Mouse (Mus musculus): ENCODE measurements at regions not wholly inside any gene's neighbourhood (a gene's known extent, or its start where the extent isn't known, plus 50 kb on each side); places are given as distances from the start of the nearest gene placed in this dataset.

DNA sequence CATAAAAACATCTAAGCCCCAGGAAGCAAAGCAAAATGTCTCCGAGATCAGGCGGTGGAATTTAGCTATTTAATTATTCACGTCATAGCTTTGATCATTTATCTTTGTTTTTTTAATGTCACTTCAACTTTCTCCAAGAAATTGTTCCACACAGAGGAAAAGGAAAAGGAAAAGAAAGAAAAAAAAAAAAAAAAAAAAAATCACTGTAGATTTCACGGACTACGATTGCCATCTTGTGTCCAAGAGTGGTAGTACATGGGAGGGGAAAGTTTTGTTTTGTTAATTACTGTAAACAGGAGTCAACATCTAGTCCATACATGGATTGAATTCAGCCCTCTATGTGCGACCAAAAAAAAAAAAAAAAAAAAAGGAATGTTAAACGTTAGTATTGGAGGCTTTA is 114.4 kb upstream of the Usp25 start:
- peak overlapping the region; percentile 25; the same call in 1 of the 2 replicates for H3K4me2 ChIP-seq (ENCODE audit: low read depth, low read length)
- TF ChIP-seq EP300 (IDR thresholded peaks at IDR 0.05; ENCODE audit: low read depth) (no peak), CTCF (IDR thresholded peaks at IDR 0.05; ENCODE audit: low read depth) (peak; percentile 64)
- DNase-seq (ENCODE audit: low spot score): no peak
- 10% methylated on average over 7 of the region's 7 CpGs for WGBS
- no peak overlapping the region for H3K4me3 ChIP-seq (ENCODE audit: low read depth, low read length)
- H3K9ac ChIP-seq (replicated peaks; ENCODE audit: low read depth, low read length): no peak overlapping the region
- no peaks in the 10 kb centered on the region for H3K36me3 ChIP-seq (replicated peaks; ENCODE audit: control insufficient read depth, insufficient read depth, low read length)
- no peak for ATAC-seq (ENCODE audit: insufficient read depth, low read depth)
- H3K4me1 ChIP-seq (ENCODE audit: control insufficient read depth, insufficient read depth): no peaks in the 10 kb centered on the region
- no peaks in the 10 kb centered on the region for H3K27me3 ChIP-seq (ENCODE audit: control insufficient read depth, insufficient read depth, low read length)
- no peaks in the 10 kb centered on the region for H3K9me3 ChIP-seq (replicated peaks; ENCODE audit: control insufficient read depth, low read length)
- no peak overlapping the region for H3K27ac ChIP-seq (ENCODE audit: low read depth)

DNA sequence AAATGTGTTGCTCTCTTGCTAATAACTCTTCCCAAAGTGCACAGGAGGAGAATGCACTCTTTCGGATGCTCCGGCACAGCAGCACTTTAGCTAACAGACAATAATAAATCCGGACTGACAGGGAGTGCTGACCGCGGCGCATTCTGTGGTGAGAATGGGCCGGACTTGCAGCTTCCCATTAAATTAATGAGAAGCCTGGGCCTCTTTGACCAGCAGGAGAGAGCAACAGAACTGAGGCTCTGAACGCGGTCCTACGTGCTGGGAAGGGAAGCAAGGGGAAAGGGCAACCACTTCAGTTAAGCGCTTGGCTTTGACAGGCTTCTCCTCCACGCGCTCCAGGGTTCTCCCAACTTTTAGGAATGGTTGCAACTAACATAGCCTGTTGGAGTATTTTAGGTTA is 117.2 kb upstream of the Usp25 start:
- Histone ChIP-seq H3K4me3 (ENCODE audit: low read depth, low read length) (no peak overlapping the region), H3K36me3 (replicated peaks; ENCODE audit: control insufficient read depth, insufficient read depth, low read length) (no peaks in the 10 kb centered on the region), H3K9me3 (replicated peaks; ENCODE audit: control insufficient read depth, low read length) (no peaks in the 10 kb centered on the region), H3K4me2 (ENCODE audit: low read depth, low read length) (no peak overlapping the region), H3K9ac (replicated peaks; ENCODE audit: low read depth, low read length) (no peak overlapping the region), H3K27ac (ENCODE audit: low read depth) (no peak overlapping the region), H3K27me3 (ENCODE audit: control insufficient read depth, insufficient read depth, low read length) (no peaks in the 10 kb centered on the region), H3K4me1 (ENCODE audit: control insufficient read depth, insufficient read depth) (no peaks in the 10 kb centered on the region)
- TF ChIP-seq CTCF (IDR thresholded peaks at IDR 0.05; ENCODE audit: low read depth) (no peak), EP300 (IDR thresholded peaks at IDR 0.05; ENCODE audit: low read depth) (no peak)
- WGBS: 43% methylated on average over 13 of the region's 13 CpGs
- no peak for ATAC-seq (ENCODE audit: insufficient read depth, low read depth)
- no peak for DNase-seq (ENCODE audit: low spot score)

DNA sequence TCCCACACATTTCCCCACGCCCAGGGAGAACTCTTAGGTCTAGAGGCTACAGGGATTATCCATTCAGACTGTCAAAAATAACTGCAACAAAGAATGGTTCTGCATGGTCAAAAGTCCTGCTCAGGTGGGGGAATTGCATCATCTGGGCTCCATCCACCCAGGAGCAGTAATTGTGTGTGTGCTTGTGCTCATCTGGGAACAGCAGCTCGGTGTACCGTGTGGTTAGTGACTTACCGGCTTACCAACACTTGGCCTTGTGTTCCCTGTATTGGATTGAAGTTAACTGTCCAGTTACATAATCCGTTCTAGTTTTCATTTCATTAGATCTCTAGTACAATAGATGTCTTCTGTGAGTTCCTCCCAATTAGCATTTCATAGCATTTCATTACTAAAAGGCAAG is 117.7 kb upstream of the Usp25 start:
- H3K9ac ChIP-seq (replicated peaks; ENCODE audit: low read depth, low read length): no peak overlapping the region
- H3K9me3 ChIP-seq (replicated peaks; ENCODE audit: control insufficient read depth, low read length): no peaks in the 10 kb centered on the region
- no peak overlapping the region for H3K27ac ChIP-seq (ENCODE audit: low read depth)
- no peaks in the 10 kb centered on the region for H3K36me3 ChIP-seq (replicated peaks; ENCODE audit: control insufficient read depth, insufficient read depth, low read length)
- WGBS: 81% methylated on average over 5 of the region's 5 CpGs
- H3K4me2 ChIP-seq (ENCODE audit: low read depth, low read length): no peak overlapping the region
- no peak overlapping the region for H3K4me3 ChIP-seq (ENCODE audit: low read depth, low read length)
- H3K27me3 ChIP-seq (ENCODE audit: control insufficient read depth, insufficient read depth, low read length): no peaks in the 10 kb centered on the region
- ATAC-seq (ENCODE audit: insufficient read depth, low read depth) (no peak), DNase-seq (ENCODE audit: low spot score) (no peak)
- no peak for TF ChIP-seq EP300 (IDR thresholded peaks at IDR 0.05; ENCODE audit: low read depth)
- TF ChIP-seq CTCF (IDR thresholded peaks at IDR 0.05; ENCODE audit: low read depth): no peak
- no peaks in the 10 kb centered on the region for H3K4me1 ChIP-seq (ENCODE audit: control insufficient read depth, insufficient read depth)

DNA sequence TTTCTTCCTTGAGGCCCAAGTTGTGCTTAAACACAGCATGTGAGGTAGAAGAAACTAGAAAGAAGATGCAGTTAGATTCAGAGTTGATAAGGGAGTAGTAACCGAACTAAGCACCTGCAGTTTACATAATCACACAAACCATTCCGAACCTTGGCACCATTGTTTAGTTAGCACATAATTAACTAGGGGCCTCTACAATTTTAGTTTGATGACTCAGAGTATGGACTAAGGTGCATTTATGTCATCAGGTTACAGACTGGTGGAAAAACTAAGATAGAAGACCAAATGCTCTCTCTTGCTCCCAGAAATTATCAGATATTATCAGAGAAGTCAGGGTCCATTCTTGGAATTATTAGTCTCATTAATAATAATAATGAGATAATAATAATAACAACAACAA is 134.9 kb upstream of the Usp25 start:
- 81% methylated on average over 2 of the region's 2 CpGs for WGBS
- no peak for ATAC-seq (ENCODE audit: insufficient read depth, low read depth)

DNA sequence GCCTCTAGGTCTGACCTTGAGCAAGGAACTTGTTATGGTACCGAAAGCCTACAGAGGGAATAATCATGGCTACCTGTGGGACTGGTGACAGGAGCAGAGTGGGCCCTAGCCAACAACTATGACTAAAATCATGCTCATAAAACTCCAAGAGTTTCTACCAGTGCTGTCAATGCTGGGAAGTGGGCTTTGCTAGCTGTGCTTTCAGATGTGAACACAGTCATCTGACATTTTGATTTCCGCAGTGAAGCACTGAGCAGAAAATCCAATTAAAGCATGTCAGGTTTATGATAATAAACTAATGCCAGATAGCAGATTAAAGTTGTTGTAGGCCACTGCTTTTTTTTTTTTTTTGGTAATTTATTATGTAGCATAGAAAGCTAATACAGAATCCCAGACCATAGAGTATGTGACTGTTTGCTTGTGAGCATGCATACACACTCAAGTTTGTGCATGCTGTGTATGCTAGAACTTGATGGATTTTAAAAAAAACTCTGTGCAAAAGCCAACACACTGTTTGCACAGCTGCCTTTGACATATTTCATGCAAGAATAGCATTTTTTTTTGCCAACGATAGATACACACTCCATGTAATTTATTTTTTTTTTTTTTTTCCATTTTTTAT is 138.0 kb upstream of the Usp25 start:
- 84% methylated on average over 3 of the region's 3 CpGs for WGBS

More for the DNA sequence above, 134.9 kb upstream of the Usp25 start:
- Histone ChIP-seq H3K27ac (ENCODE audit: low read depth) (no peak overlapping the region), H3K9me3 (replicated peaks; ENCODE audit: control insufficient read depth, low read length) (no peaks in the 10 kb centered on the region), H3K4me1 (ENCODE audit: control insufficient read depth, insufficient read depth) (no peaks in the 10 kb centered on the region), H3K9ac (replicated peaks; ENCODE audit: low read depth, low read length) (no peak overlapping the region), H3K27me3 (ENCODE audit: control insufficient read depth, insufficient read depth, low read length) (no peaks in the 10 kb centered on the region), H3K36me3 (replicated peaks; ENCODE audit: control insufficient read depth, insufficient read depth, low read length) (no peaks in the 10 kb centered on the region), H3K4me2 (ENCODE audit: low read depth, low read length) (no peak overlapping the region), H3K4me3 (ENCODE audit: low read depth, low read length) (no peak overlapping the region)
- no peak for DNase-seq (ENCODE audit: low spot score)
- TF ChIP-seq CTCF (IDR thresholded peaks at IDR 0.05; ENCODE audit: low read depth): no peak
- TF ChIP-seq EP300 (IDR thresholded peaks at IDR 0.05; ENCODE audit: low read depth): no peak

DNA sequence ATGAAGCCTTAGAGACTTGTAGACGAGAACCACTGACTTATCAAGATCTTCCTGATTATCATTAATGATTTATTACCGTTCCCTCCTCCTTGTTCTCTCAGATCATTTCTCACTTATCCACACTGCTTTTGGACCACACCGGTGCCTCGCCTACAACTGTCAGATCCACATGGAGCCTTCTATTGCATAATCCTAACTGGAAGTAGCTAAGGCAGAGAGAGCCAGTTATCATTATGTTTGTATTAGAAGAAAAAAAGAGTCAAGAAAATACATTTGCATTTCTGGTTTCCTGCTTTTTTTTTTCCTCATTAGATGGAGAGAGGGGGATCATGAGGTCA is 147.1 kb upstream of the Usp25 start:
- no peaks in the 10 kb centered on the region for H3K4me1 ChIP-seq (ENCODE audit: control insufficient read depth, insufficient read depth)
- no peak for TF ChIP-seq EP300 (IDR thresholded peaks at IDR 0.05; ENCODE audit: low read depth)
- no peak for TF ChIP-seq CTCF (IDR thresholded peaks at IDR 0.05; ENCODE audit: low read depth)
- ATAC-seq (ENCODE audit: insufficient read depth, low read depth) (no peak), DNase-seq (ENCODE audit: low spot score) (no peak)
- H3K4me3 ChIP-seq (ENCODE audit: low read depth, low read length): no peak overlapping the region
- no peaks in the 10 kb centered on the region for H3K9me3 ChIP-seq (replicated peaks; ENCODE audit: control insufficient read depth, low read length)
- H3K36me3 ChIP-seq (replicated peaks; ENCODE audit: control insufficient read depth, insufficient read depth, low read length): no peaks in the 10 kb centered on the region
- H3K9ac ChIP-seq (replicated peaks; ENCODE audit: low read depth, low read length): no peak overlapping the region
- no peaks in the 10 kb centered on the region for H3K27me3 ChIP-seq (ENCODE audit: control insufficient read depth, insufficient read depth, low read length)
- WGBS: 42% methylated on average over 4 of the region's 4 CpGs
- H3K4me2 ChIP-seq (ENCODE audit: low read depth, low read length): no peak overlapping the region
- no peak overlapping the region for H3K27ac ChIP-seq (ENCODE audit: low read depth)

More for the DNA sequence above, 138.0 kb upstream of the Usp25 start:
- H3K4me1 ChIP-seq (ENCODE audit: control insufficient read depth, insufficient read depth): no peaks in the 10 kb centered on the region
- TF ChIP-seq EP300 (IDR thresholded peaks at IDR 0.05; ENCODE audit: low read depth) (no peak), CTCF (IDR thresholded peaks at IDR 0.05; ENCODE audit: low read depth) (no peak)
- H3K36me3 ChIP-seq (replicated peaks; ENCODE audit: control insufficient read depth, insufficient read depth, low read length): no peaks in the 10 kb centered on the region
- DNase-seq (ENCODE audit: low spot score) (no peak), ATAC-seq (ENCODE audit: insufficient read depth, low read depth) (no peak)
- H3K27me3 ChIP-seq (ENCODE audit: control insufficient read depth, insufficient read depth, low read length): no peaks in the 10 kb centered on the region
- no peak overlapping the region for H3K9ac ChIP-seq (replicated peaks; ENCODE audit: low read depth, low read length)
- no peak overlapping the region for H3K4me3 ChIP-seq (ENCODE audit: low read depth, low read length)
- no peaks in the 10 kb centered on the region for H3K9me3 ChIP-seq (replicated peaks; ENCODE audit: control insufficient read depth, low read length)
- no peak overlapping the region for H3K4me2 ChIP-seq (ENCODE audit: low read depth, low read length)
- H3K27ac ChIP-seq (ENCODE audit: low read depth): no peak overlapping the region

Data from heart, postnatal 0 days (tissue).